Mouse (Mus musculus) thymus, postnatal 36 days (tissue): Measurements from ENCODE around the gene Naga.
"Not testable (repeated sequence)": the region's sequence is repeated elsewhere in the genome, so short reads cannot be mapped to it uniquely, and the experiment has no call there.

Experiments
- DNase-seq, 2 experiments: peaks; one replicate each; pipeline ENCODE4 v3.0.0; 2022; ENCODE audit warnings: mixed read lengths in 2 of 2

Naga gene

GRCm38 (mm10) chr15:82338593-82339112 is at the start of gene Naga, which contains the start of the genes Pheta2 and Smdt1:
TSS of gene Naga (minus strand) at chr15:82338925.
TSS of gene Pheta2 (plus strand) at chr15:82338942.
TSS of gene Smdt1 (plus strand) at chr15:82338959.
- peak; percentile 96 for DNase-seq

DNA sequence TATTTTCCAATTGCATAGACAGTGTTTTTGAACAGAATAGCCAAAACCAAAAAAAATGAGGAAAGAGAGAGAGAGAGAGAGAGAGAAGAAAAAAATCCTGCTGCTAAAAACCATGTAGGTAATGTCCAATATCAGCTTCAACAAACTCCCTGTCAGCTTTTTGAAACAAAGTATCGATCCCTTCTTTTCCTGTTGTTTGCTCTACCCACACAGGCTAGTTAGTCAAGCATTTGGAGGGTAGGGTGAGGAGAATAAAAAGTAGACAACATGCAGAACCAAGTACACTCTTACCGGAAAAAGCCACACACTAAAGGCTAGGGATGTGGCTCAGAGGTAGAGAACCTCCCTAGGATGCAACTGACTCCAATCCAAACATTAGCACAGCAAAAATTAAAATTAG is 47.0 kb upstream of the Naga start:
- DNase-seq: no peak

GRCm38 (mm10) chr15:82382441-82382840 is 43.7 kb upstream of the Naga start:
- DNase-seq: no peak

DNA sequence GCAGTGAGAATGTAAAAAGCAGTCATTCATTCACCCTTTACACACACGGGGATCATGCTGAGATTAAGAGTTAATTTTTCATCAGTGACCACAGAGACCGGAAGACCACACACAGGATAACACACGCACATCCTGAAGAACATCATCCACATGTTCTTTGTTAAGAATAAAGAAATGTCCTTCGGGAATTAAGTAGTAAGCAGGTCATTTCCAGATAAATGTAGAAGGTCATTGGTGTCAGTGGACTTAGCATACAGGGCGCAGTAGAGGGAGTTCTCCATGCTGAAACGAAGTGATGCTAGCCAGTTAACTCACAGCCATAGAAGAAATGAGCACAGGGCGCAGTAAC is 42.0 kb upstream of the Naga start:
- DNase-seq: no peak

GRCm38 (mm10) chr15:82379871-82380713 is 41.4 kb upstream of the Naga start, which contains the start of gene Cyp2d22:
TSS of gene Cyp2d22 (minus strand) at chr15:82380260.
- DNase-seq: peak; percentile 43 to 54

DNA sequence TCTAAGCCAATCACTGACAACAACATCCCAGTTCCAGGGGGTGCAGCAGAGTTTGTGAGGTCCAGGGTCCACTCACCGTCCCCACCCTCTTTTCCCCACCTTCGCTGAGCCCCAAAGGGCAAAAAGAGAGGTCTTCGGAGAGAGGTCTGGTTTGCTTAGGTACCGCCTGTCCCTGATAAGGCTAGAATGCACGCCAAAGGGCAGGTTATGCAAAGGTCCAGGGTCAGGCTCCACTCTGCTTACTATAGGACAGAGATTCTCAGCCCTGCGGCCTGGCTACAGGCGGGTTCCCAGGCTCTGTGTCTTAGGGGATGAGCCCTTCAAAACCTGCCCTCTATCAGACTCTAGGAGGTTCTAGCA is 40.8 kb upstream of the Naga start:
- no peak for DNase-seq

GRCm38 (mm10) chr15:82378261-82379180 is 39.8 kb upstream of the Naga start:
- no peak for DNase-seq

DNA sequence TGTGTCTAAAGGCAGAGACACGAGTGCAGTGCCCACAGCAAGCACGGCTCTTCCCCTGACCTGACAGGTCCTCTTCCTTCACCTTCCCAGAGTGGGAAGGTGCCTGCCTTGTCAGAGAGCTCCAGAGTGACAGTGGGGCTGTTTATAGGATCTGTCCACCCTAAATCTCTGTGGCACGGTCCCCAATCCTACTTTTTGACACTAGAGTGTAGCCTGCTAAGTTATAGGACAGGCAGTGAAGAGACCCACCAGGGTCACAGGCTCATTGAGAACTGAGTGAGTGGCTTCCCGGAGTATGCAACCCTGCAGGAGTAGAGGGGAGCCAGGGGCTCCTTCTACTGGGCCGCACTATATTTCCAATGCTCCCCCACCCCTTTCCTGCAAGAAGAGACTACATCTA is 39.0 kb upstream of the Naga start:
- no peak for DNase-seq

DNA sequence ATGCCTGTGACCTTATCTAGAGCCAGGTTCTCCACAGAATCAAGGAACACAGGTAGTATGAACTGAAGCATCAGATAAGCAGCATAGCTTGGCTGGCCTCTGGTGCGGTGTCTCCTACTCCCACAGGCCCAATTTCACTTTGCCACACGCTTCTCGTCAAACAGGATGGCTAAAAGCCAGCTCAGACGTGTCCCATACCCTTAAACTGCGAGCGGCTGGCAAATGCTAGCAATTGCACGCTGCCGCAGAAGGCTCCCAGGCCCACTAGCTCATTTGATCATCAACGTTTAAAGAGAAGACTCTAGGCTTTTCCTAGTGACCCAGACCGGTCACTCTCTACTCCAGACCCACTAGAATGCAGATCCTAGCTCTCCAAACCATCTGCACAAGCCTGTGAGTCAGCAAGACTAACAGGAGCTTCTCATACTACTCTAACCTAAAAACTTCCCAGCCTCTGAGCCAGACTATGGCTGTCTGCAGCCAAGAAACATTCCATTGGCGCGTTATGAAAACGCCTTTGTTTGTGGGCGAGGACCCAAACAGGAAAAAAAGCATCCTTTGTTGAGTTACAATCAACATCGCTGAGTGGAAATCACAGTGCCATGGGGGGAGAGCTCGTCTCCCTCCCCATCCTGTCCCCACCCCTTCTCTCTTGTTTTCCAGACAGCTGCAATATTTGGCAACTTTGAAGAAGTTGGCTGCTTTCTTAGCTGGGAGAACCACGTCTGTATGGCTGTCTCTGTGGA is 37.8 kb upstream of the Naga start:
- DNase-seq: no peak

- no peak for DNase-seq
Measured at GRCm38 (mm10) chr15:82375855-82376254, 37.1 kb upstream of the Naga start.

DNA sequence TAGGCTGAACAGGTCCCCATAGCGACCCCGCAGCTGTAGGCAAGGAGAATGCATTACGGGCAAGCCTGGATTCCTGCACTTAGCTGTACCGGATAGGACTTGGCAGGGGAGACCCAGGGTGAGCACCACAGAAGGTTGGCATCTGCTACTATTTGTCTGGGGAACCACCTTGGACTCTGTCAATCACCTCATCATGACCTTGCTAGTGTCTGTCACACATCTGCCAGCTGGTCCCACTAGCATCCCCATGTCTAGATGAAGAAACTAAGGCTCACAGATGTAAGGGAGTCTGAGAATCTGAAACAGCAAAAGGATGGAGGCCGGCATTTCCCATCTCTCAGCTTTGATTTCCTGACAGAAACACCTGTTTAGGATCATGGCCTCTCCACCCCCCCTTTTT is 35.7 kb upstream of the Naga start:
- DNase-seq: no peak

GRCm38 (mm10) chr15:82372991-82373390 is 34.3 kb upstream of the Naga start:
- no peak for DNase-seq

GRCm38 (mm10) chr15:82372446-82372845 is 33.7 kb upstream of the Naga start:
- DNase-seq: no peak

DNA sequence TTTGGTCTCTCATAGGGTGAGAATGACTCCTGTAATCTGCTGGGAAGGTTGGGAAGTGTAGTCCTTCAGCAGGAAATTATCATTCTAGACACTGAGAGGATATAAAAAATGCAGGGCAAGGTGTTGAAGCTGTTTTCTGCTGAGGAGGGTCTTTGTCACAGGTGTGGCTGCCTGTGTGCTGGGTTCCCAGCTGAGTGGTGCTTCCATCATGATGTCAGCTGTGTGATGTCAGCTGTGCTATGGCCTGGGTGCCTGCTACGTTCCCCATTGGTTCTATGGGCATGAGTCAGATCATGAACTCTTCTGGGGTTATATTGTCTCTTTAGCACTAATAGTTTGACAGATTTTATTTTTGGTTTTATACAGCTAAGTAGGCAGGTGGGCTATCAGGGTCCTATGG is 30.1 kb upstream of the Naga start:
- DNase-seq: no peak

- DNase-seq: no peak
Measured at GRCm38 (mm10) chr15:82368146-82368545, 29.4 kb upstream of the Naga start.

- DNase-seq: not testable (repeated sequence)
Measured at GRCm38 (mm10) chr15:82364561-82364960, 25.8 kb upstream of the Naga start.

GRCm38 (mm10) chr15:82363801-82364200 is 25.1 kb upstream of the Naga start:
- DNase-seq: not testable (repeated sequence)

DNA sequence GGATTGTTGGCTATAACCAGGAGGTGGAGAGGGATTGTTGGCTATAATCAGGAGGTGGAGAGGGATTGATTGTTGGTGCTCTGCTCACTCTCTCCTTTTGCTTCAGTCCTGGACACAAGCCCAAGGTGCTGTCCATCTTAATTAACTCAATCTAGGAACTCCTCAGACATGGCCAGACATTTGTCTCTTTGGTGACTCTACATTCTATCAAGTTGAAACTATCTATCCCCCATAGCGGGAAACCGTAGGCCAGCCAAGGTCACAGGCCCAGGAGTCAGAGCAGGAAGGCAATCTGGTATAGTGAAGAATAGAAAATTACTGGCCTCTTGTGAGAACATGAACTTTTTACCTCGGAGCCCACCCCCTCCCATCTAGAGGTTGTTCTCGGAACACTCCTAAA is 23.5 kb upstream of the Naga start:
- DNase-seq: no peak

DNA sequence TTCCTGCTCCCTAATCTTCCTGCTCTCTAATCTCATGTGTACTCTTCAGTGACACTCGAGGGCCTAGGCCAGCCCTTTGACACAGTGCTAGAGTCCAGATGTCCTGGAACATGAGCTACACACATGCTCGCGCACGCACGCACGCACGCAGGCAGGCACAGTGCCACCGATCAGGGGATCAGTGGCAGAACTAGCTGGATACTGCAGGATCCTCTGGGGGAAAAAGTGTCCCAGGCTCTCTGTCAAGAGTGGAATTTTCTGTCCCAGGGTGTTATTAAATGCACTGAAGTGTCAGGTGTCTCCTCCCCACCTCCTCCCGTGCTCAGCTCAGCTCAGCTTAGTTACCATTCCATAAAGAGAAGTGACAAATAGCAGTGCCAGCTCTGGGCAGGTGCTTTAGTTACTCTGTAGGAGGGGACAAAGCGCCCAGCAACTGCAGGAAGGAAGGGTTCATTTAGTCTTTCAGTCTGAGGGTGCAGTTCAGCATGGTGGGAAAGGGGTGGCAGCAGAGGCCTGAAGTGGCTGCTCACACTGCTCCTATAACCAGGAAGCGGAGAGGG is 22.8 kb upstream of the Naga start:
- peak; percentile 35 to 52 for DNase-seq

- no peak for DNase-seq
Measured at GRCm38 (mm10) chr15:82358431-82359260, 19.9 kb upstream of the Naga start.
